Mouse (Mus musculus) limb, embryonic 14.5 days (tissue): ENCODE measurements around the gene Gm44805. TPM values are rescaled to one million over a fixed set of nuclear protein-coding genes. Genes with fewer than 3 reads are reported as not detected.
A peak's percentile ranks its signal among the peaks of the same experiment; 100 is the strongest.

Experiments
- ATAC-seq: fragments of 200-750 bp; cut with Nextera tagmentation; 2 replicates; pipeline ENCODE4 v1.8.0; 2017; ENCODE audit warnings: low read depth, moderate number of reproducible peaks, moderate TSS enrichment; ENCODE audit not compliant: low FRiP score
- DNase-seq: peaks from one replicate; pipeline ENCODE4 v3.0.0-alpha.2; 2015; ENCODE audit warnings: low spot score
- H3K27ac ChIP-seq: fragments of 300-500 bp; sonication (generic); replicated peaks from 2 replicates; pipeline ENCODE4 v1.5.1; 2014; ENCODE audit warnings: low read depth, mild to moderate bottlenecking, low read length, moderate library complexity, mixed read lengths
- H3K27me3 ChIP-seq: fragments of 300-500 bp; sonication (generic); 2 replicates; pipeline ENCODE4 v1.6.1; 2014; ENCODE audit warnings: low read length, mixed read lengths; ENCODE audit not compliant: control insufficient read depth, insufficient read depth
- H3K36me3 ChIP-seq: fragments of 300-500 bp; sonication (generic); 2 replicates; pipeline ENCODE4 v1.6.1; 2014; ENCODE audit warnings: mild to moderate bottlenecking, low read length, moderate library complexity, mixed read lengths; ENCODE audit not compliant: control insufficient read depth, insufficient read depth
- H3K4me1 ChIP-seq: fragments of 300-500 bp; sonication (generic); 2 replicates; pipeline ENCODE4 v1.6.1; 2014; ENCODE audit warnings: antibody characterized with exemption, low read length, mixed read lengths; ENCODE audit not compliant: control insufficient read depth, insufficient read depth
- H3K4me2 ChIP-seq: fragments of 300-500 bp; sonication (generic); replicated peaks from 2 replicates; pipeline ENCODE4 v1.6.1; 2014; ENCODE audit warnings: low read depth, mild to moderate bottlenecking, low read length, moderate library complexity; ENCODE audit not compliant: severe bottlenecking
- H3K4me3 ChIP-seq: fragments of 300-500 bp; sonication (generic); replicated peaks from 2 replicates; pipeline ENCODE4 v1.5.1; 2014; ENCODE audit warnings: low read length
- H3K9ac ChIP-seq: fragments of 300-500 bp; sonication (generic); 2 replicates; pipeline ENCODE4 v1.6.1; 2014; ENCODE audit warnings: mild to moderate bottlenecking, low read depth, low read length, moderate library complexity; ENCODE audit not compliant: severe bottlenecking
- H3K9me3 ChIP-seq: fragments of 300-500 bp; sonication (generic); 2 replicates; pipeline ENCODE4 v1.6.1; 2016; ENCODE audit warnings: low read length; ENCODE audit not compliant: control insufficient read depth
- POLR2A ChIP-seq: fragments of 200-500 bp; IDR thresholded peaks from 2 replicates; pipeline ENCODE4 v1.8.0; 2012; ENCODE audit warnings: inconsistent platforms, mild to moderate bottlenecking, moderate library complexity, borderline replicate concordance; ENCODE audit not compliant: insufficient read depth, insufficient read length; ENCODE audit errors: extremely low read depth
- WGBS: fragments of 180-500 bp; shearing (Covaris S2); extraction: QIAGEN DNeasy Blood & Tissue Kit; methylation state at CpG from one replicate; pipeline ENCODE4 v1.1.7; 2014; 5-methylcytosine and 5-hydroxymethylcytosine counted together
- polyA plus RNA-seq, 2 experiments: library from polyadenylated mRNA; depleted of rRNA in 1 of 2; stranded (reverse) in 1 of 2; unstranded in 1 of 2; fragments of >200 nt; fragmentation: Nextera tagmentation in 1 of 2; extraction: Ambion mirVana in 1 of 2; gene quantifications; 2 replicates each; pipeline versions ENCODE4 v1.2.1 to v1.2.3; 2012 to 2014

Gene Gm44805
- polyA plus RNA-seq, 2 experiments = not detected

- Histone ChIP-seq H3K27ac (no peak overlapping the region), H3K9ac (no peak overlapping the region), H3K4me1 (no peaks in the 10 kb centered on the region), H3K4me2 (no peak overlapping the region), H3K9me3 (no peaks in the 10 kb centered on the region), H3K27me3 (no peaks in the 10 kb centered on the region), H3K36me3 (peaks cover 52% of the 10 kb centered on the region), H3K4me3 (no peak overlapping the region)
- DNase-seq = no peak
- no peak for ATAC-seq
- TF ChIP-seq POLR2A = no peak
Observed at GRCm38 (mm10) chr7:19632275-19632674, 48.9 kb downstream of the Gm44805 start.

GRCm38 (mm10) chr7:19629361-19629734, 51.9 kb downstream of the Gm44805 start, which contains the start of gene Relb:
Gene Relb, minus strand, starts transcription at chr7:19629438.
- under 1% methylated on average over 37 of the region's 41 CpGs for WGBS
- Histone ChIP-seq H3K9ac (peak within 1 kb of the TSS; percentile 59), H3K27me3 (no peaks in the 10 kb centered on the region), H3K9me3 (no peaks in the 10 kb centered on the region), H3K27ac (peak within 1 kb of the TSS; percentile 79), H3K4me2 (peak within 1 kb of the TSS; percentile 93), H3K4me3 (peak within 1 kb of the TSS; percentile 75), H3K36me3 (peaks cover 23% of the 10 kb centered on the region), H3K4me1 (no peaks in the 10 kb centered on the region)
- DNase-seq (peak; percentile 81), ATAC-seq (peak; percentile 77)
- no peak for TF ChIP-seq POLR2A

- TF ChIP-seq POLR2A = no peak
- 3% methylated on average over 49 of the region's 57 CpGs for WGBS
- ATAC-seq = peak; percentile 88
Observed at GRCm38 (mm10) chr7:19628536-19629360, 52.5 kb downstream of the Gm44805 start.

GRCm38 (mm10) chr7:19628192-19628535, 53.1 kb downstream of the Gm44805 start:
- Histone ChIP-seq H3K9me3 (no peaks in the 10 kb centered on the region), H3K36me3 (peaks cover 12% of the 10 kb centered on the region), H3K4me3 (peak overlapping the region; percentile 75), H3K27ac (peak overlapping the region; percentile 21; the same call in 1 of the 2 replicates), H3K27me3 (no peaks in the 10 kb centered on the region), H3K4me1 (no peaks in the 10 kb centered on the region), H3K9ac (no peak overlapping the region), H3K4me2 (peak overlapping the region; percentile 93)
- no peak for TF ChIP-seq POLR2A
- DNase-seq (no peak), ATAC-seq (no peak)
- WGBS = 16% methylated on average over 17 of the region's 17 CpGs

More at GRCm38 (mm10) chr7:19628536-19629360, 52.5 kb downstream of the Gm44805 start:
- DNase-seq = peak; percentile 92
- no peaks in the 10 kb centered on the region for H3K27me3 ChIP-seq
- peak overlapping the region; percentile 59 for H3K9ac ChIP-seq
- peak overlapping the region; percentile 79 for H3K27ac ChIP-seq
- peak overlapping the region; percentile 93 for H3K4me2 ChIP-seq
- H3K9me3 ChIP-seq = no peaks in the 10 kb centered on the region
- no peaks in the 10 kb centered on the region for H3K4me1 ChIP-seq
- H3K36me3 ChIP-seq = peaks cover 17% of the 10 kb centered on the region
- H3K4me3 ChIP-seq = peak overlapping the region; percentile 75

GRCm38 (mm10) chr7:19627721-19628120, 53.5 kb downstream of the Gm44805 start:
- WGBS = 71% methylated on average over 3 of the region's 3 CpGs
- no peak for ATAC-seq

More at GRCm38 (mm10) chr7:19627721-19628120, 53.5 kb downstream of the Gm44805 start:
- Histone ChIP-seq H3K9ac (no peak overlapping the region), H3K4me1 (no peaks in the 10 kb centered on the region), H3K9me3 (no peaks in the 10 kb centered on the region), H3K4me3 (peak overlapping the region; percentile 75), H3K36me3 (peaks cover 7% of the 10 kb centered on the region), H3K4me2 (peak overlapping the region; percentile 93), H3K27ac (no peak overlapping the region), H3K27me3 (no peaks in the 10 kb centered on the region)
- no peak for DNase-seq
- TF ChIP-seq POLR2A = no peak
